Mouse (Mus musculus) kidney, adult 18-20 months (tissue): ENCODE results near the gene Pycard.
"Not testable (repeated sequence)": the region's sequence is repeated elsewhere in the genome, so short reads cannot be mapped to it uniquely, and the experiment has no call there.

Experiments used
- DNase-seq: peaks from one replicate; pipeline ENCODE4 v3.0.0; 2021

Gene Pycard

DNA sequence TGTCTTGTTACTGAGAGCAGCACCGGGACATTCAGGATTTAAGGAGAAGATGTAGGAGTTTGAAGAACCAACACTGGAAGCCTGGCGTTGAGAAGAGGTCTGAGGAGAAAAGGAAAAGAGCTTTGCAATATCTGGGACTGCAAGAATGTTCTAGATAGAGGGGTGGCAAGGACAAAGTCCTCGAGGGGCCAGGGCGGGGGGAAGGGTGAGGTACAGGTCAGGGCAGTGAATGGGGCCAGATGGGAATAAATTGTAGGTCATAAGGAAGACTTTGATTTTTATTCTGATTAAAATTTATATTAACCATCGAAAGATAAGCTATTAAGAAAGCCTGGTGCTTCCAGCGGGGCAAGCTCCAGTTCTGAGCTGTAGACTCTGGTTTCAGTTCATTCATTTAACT is 9.4 kb upstream of the Pycard start:
- DNase-seq, result no peak

DNA sequence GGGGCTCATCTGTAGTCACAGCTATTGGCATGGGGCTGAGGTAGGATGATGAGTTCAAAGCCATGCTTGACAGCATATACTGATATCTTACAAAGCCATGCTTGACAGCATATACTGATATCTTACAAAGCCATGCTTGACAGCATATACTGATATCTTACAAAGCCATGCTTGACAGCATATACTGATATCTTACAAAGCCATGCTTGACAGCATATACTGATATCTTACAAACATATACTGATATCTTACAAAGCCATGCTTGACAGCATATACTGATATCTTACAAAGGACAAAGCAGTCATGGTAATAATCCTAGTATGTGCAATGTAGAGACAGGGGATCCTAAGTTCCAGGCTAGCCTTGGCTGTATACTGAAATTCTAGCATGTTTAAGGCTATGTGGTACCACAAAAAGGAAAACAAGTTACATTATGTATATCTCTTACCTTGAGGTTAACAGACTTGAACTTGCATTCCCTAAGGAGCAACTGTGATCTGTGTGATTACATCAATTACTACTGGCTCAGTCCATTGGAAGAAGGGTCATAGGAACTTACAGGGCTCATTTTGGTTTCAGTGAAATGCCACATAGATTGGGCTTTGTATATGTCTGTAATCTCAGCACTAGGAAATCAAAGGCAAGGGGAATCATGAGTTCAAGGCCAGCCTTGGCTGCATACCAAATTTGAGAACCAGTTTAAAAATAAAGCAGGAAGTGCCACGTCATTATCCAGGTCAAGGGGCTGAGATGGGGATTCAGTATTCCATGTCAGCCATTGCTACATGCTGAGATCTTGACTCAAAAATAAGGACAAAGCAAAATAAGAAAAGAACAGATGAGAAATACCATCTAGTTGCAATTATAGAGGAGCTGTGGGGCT is 6.6 kb upstream of the Pycard start:
- DNase-seq, result no peak

DNA sequence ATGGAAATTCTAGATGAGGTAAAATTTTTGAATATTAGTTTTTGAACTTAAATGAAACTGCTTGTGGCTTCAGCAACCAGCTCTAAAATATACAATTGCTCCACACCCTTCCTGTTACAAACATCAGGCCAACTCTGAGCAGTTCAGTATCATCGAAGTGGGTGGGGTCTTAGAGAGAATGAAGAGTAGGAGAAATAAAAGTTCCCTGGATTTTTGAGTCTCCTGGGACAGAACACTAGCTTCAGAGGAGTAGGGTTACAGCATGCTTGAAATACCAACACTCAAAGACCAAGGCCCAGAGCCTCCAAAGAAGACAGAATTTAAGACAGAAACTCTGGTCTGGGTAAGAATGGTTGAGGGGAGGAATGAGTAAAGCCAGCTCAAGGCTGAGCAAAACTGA is 5.8 kb upstream of the Pycard start:
- DNase-seq, result no peak

DNA sequence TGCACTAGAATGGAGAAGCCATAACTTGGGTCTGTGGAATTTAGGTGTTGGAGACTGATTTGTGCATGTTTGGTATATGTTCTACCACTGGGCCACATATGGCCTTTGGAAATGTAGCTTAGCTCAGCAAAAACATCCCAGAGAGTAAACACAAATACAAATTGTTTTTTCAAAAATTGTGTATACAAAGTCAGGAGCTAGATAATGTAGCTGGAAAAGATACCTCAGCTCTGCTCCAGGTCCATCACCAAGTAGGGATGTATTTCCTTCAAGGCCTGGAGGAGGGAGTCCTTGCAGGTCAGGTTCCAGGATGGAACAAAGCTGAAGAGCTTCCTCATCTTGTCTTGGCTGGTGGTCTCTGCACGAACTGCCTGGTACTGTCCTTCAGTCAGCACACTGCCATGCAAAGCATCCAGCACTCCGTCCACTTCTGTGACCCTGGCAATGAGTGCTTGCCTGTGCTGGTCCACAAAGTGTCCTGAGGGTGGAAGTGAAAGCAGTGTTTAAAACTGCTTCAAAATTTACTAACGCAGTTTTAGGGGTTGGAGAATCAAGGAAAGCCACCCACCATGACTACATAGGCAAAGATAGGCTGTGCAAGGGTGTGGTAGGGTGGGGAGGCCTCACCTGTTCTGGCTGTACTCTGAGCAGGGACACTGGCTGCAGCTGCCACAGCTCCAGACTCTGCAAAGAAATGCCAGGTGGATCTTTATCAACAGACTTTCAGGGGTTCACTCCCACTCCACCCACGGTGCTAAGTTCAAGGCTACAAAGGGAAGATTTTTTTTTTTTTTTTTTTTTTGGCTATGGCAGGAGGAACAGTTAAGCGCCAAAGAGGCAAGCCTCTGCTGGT is 953 bp downstream of the Pycard start:
- peak; percentile 14 for DNase-seq

DNA sequence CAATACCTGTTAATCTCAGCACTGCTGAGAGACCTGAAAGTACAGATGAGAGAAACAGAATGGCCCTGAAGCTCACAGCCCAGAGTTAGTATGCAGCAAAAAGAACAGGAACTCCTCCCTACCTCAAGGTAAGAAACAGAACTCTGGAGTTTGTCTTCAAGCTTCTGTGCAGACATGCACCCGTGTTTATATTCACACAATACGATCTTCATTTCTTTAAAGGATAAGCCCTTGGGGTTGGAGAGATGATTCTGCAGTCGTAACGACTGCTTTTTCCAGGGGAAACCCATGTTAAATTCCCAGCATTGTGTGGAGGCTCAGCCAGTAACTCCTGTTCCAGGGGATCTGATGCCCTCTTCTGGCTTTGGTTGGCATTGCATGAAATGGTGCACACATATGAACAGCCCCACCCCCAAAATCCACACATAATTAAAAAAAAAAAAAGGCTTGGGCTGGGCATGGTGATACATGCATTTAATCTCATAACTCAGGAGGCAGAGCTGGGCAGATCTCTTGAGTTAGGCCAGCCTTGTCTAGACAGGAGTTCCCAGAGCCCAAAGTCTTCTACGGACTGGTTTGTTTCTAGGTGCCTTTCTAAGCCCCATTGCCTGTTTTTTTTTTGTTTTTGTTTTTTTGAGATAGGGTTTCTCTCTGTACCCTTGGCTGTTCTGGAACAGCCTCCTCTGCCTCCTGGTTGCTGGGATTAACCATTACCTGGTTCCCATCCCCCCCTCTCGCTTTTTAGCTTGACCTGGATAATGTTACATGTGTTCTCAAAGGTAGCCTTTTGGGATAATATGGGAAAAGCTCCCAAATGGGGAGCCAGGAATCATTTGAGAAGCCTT is 1.8 kb downstream of the Pycard start:
- peak; percentile 74 for DNase-seq

DNA sequence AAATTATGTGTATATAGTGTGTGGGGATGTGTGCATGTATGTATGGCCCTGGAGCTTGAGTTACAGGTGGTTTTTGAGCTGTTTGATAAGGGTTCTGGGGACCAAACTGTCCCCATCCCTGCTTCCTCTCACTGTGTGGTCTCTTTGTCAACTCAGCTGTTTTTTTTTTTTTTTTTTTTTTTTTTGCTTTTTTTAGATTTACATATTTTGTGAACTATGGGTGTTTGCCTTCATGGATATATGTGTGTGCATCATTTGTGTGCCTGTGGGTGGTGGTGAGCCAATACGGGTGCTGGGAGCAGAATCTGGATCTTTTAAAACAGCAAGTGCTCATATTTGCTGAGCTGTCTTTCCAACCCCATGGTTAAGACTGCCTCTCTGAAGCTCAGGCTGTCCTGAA is 4.8 kb downstream of the Pycard start:
- no peak for DNase-seq

DNA sequence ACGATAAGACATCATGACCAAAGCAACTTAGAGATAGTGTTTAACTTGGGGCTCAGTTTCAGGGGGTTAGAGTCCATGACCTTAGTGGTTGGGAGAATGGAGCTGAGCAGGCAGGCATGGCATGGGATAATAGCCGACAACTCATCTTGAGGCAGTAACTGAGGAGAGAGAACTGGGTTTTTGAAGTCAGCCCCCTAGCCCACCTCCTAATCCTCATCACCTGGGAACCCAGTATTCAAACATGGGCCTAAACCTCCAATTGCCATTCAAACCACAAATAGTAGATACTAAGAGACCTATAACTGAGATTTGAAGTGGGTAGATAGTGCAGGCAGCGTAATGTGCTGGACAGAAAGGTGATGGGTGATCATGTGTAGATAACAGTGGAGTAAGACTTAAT is 13.1 kb downstream of the Pycard start:
- no peak for DNase-seq

DNA sequence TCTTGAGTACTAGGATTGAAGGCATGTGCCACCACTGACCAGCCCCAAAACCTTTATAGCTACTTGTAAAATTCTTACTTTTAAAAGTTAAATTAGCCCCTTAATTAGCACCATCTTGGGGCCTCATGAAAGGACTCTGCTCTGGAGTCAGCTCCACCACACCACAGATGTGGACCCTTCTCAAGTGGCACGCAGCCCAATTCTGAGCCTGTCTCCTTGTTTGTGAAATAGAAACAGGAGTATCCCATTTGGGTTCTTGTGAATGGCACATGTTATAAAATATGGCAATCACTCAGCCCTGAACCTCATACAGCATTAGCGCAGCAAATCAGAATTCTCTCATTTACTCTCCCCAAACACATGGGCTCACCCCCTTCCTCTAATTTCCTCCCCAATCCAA is 14.8 kb downstream of the Pycard start:
- no peak for DNase-seq

DNA sequence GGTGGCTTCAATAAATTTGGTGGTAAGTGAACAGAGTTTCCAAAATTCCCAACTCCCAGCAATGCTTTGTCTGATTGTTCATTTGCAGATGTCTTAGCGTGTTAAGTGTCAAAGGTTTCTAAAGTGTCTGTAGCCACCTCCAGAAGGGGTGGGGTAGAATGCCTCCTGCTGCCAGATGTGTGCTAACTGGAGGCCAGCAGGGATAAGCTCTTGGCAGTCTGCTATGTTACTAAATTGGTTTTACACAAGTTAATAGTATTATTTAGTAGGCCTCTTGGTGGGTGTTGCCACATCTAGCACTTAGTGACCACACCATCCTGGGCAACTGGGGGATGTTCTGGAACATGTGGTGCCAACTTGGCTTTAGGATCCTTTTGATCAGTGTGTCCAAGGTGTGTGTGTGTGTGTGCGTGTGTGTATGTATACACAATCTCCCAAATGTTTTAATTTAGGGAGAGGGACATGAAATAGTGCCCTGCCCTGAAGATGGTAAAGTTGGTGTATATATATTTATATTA is 19.2 kb downstream of the Pycard start:
- no peak for DNase-seq

DNA sequence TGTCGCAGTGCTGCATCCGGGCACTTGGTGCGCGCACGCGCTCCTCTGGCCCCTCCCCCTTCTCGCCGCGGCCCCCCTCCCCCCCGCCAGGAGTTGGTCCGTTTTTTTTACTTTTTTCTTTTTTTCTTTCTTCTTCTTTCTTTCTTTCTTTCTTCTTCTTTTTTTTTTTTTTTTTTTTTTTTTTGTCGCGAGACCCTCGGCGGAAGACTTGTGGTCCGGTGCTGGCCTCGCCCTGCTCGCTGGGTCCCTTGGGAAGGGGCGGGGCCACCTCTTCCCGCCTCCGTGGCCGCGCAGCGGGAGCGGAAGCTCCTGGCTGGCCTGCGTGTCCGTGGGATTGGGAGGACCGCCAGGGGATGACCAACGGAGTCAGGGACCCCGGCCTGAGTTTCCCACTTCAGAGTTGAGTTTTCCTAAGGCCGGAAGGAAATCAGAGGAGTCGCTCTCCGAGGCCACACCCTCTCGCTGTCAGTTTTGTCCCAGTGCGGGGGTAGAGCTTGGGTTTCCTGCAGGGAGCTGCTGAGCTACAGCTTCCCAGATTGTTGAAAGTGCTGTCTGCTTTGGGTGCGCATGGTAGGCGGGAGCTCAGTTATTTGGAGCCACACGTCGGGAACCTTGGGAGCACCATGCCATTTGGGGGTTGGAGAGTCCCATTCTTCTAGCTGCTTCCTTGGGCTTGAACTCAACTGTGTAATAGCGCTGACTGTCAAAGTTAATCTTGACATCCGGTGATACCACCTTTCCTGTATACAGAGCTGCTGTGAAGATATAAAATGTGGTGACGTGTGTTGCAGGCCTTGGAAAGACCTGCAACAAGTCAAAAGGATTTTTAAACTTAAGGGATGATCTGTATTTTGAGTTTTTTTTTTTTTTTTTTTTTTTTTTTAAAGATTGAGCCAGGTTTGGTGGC is 25.5 kb downstream of the Pycard start:
- peak; percentile 83 for DNase-seq

DNA sequence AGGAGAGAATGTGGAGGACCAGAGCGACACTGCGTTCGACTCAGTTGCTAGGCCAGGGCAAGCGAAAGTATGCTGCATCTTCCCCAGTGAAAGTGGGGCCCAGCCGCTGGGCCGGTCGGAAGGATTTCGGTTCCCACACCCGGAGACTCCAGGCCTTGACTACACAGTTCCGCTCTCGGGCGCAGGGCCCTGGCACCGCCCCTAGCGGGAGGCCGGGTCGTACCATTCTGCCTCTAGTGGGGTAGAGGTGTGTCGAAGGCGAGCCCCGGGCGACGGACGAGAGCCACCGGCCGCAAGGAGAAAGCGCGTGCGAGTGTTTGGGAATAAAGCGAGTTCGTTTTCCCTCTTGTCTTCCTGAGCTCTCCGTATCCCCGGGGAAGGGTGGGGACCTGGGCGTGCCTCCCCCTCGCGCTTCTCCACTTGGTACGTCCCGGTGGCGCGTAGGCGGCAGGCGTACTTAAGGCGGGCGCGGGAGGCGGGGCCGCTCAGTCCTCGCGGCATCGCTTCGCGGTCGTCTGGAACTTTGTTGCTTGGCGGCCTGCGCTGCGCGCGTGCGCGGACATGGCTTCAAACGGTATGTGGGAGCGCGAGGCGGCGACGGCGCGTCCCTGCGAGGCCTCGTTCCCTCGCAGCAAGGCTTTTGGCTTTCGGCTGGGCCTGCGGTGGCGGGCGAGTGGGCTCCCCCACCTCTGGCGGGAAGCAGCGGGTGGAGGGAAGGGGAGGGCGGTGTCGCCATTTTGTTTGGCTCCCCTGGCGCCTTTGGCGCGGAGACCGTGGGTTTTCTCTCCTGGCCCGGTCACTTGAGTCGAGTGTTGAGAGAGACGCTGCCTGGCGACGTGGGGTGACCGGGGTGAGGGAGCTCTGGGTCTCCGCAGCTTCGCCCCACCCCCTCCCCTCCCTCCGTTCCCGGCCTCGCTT is 26.4 kb downstream of the Pycard start, which contains the start of gene Fus:
Gene Fus, plus strand, starts transcription at position 454 of the 918 bp plus-strand sequence.
- peak; percentile 97 for DNase-seq

DNA sequence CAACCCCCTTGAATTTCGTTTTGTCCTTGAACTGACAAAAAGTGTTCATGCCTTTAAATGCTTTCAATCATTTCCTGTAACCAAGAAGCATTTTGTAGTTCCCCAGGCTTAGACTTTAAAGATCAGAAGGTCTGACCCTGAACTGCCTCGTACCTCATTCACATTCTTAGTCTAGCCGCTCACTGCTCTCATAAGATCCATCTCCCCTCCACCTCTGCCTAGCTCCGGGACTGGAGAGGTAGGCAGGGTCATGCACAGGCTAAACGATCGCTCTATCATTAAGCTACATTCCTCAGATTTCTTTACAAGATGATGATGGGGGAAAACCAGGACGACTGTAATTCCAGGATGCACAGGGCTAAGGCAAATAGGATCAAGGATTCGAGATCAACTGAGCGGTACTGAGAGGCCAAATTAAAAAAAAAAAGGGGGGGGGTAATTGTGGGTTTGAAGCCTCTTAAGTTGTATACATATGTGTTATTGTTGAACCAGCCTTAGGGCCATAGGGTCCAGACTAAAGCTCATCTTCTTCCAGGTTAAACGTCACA is 27.2 kb downstream of the Pycard start:
- peak; percentile 19 for DNase-seq

DNA sequence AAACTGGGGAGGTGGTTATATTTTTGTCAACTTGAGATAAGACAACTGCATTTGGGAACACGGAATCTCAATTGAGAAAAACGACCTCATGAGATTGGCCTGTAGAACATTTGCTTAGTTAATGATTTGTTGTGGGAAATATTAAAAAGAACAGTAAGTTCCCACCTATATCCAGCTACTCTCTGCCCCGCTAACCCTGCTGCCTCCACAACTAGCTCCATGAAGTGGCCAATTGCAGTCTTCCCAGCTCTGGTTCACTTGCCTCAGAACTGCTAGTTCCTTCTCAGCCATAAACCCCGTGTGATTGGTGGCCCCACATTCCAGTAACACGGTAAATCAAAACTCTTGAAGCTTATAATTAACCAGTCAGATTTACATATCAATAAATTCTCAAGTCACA is 34.3 kb downstream of the Pycard start:
- peak; percentile 21 for DNase-seq

DNA sequence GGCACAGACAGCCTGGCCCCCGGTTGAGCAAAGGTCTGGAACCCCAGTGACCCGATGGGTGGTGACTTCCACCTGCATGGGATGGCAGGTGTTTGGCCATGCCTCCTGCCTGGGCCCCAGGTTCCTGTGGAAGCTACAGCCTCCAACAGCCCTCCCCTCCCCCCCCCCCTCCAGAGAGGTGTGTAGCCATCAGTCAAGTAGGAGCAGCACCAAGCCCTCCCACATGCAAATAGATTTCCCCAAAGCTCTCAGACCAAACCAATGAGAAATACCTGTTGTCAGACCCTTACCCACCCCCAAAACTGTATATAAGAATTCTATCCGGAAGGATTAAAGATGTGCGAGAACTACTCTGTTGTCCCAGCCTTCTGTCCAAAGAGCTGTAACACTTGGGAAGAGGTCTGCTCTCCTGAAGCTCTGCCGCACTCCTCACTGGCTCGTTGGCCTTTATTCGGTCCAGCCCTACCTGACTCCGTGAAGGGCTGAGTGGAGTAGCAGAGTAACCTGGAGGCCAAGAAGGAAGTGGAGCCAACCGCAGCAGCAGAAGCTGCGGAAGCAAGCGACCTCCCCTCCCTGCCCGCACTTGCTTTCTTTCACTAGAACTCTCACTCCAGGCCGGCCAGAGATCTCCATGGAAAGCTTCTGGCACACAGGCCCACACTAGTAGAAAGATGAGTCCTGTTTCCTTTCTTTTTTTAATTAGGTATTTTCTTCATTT is 40.6 kb downstream of the Pycard start:
- no peak for DNase-seq

DNA sequence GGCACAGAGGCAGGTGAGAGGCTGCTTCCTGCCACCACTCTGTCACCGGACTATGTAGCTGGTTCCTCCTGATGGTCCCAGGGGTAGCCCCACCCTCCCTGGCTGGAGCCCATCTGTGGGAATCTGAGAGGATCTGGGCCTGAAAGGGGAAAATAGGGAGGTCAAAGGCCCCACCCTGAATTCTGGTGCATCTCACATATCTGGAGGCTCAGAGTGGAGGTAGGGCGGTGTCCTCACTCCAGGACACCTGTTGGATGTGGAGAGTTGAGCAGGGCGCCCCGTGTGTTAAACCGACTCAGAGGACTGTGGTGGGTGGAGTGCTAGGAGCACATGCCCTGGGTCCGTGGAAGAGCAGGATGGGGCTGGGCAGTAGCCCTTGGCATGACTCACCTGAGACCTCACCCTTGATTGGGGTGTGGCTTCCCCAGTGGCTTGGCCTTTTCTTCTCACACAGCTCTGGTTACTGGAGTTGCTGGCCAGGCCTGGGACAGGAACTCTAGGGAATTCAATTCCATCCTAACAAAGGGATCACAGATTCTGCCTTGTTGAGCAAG is 47.1 kb downstream of the Pycard start, which contains the start of gene Prss36:
Gene Prss36, minus strand, starts transcription at position 256 of the 554 bp plus-strand sequence.
- no peak for DNase-seq

DNA sequence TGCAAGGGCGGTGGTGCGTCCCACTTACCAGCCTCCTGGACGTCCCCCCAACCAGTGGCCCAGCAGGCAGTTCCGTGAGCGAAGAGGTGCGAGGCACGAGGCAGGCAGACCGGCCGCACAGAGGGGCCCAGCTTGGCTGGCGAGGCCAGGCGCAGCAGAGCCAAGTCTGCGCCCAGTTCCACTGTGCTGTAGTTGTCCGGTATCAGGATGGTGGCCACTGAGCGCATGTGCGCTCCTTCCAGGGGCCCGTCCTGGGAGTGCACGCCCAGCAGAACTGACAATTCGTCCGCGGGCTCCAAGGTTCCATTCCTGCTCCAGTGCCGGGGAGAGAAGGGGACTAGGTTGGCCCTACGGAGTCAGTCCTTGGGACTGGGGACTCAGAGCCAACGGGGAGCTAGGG is 49.1 kb downstream of the Pycard start:
- no peak for DNase-seq

DNA sequence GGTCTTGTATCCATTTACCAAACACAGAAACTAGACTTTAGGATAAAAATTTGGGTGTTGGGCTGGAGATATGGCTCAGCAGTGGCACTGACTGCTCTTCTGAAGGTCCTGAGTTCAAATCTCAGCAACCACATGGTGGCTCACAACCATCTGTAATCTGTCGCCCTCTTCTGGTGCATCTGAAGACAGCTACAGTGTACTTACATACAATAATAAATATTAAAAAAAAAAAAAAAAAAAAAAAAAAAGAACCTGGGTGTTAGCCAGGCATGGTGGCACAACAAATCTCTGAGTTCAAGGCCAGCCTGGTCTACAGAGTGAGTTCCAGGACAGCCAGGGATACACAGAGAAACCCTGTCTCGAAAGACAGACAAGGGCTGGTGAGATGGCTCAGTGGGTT is 51.6 kb downstream of the Pycard start:
- DNase-seq, result not testable (repeated sequence)
